Mouse (Mus musculus) spleen, postnatal 4 days (tissue): ENCODE results near the gene Csdc2.
"Not testable (repeated sequence)": the region's sequence is repeated elsewhere in the genome, so short reads cannot be mapped to it uniquely, and the experiment has no call there.

ENCODE experiments used
- DNase-seq, 2 experiments: peaks; one replicate each; pipeline ENCODE4 v3.0.0; 2022; ENCODE audit warnings: low spot score in 2 of 2

Gene Csdc2

DNA sequence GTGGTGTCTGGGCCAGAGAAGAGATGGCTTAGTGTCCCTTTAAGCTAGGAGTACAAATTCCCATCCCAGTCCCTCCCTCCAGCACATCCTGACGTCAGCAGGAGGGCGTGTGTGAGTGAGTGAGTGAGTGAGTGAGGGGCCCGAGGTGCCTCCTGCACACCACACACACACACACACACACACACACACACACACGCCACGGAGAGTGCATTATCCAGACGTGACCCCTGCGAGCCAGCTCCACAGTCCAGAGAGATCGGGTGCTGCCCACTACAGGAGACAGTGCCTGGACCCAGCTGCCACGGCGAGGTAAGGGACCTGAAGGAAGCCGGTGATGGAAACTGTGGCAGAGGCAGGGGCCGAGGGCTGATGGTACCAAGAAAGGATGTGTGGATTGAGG is at the start of gene Csdc2:
TSS of gene Csdc2 (plus strand) at position 81 of the 400 bp plus-strand sequence.
- DNase-seq = no peak

GRCm38 (mm10) chr15:81886795-81887550 is 49.6 kb upstream of the Csdc2 start:
- DNase-seq = no peak

DNA sequence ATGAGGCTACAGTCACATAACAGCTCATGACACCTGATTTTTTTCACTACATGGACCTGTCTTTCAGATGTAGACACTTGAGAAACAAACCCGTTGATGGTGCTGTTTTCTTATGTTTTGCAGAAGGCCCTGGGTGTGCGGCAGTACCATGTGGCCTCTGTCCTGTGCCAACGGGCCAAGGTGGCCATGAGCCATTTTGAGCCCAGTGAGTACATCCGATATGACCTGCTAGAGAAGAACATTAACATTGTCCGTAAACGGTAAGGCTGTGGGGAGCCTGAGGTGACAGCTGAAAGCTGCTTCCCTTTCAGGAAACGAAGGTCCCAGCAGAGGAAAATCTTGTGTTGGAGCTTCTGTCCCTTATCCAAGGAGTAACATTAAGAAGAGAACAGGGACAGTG is 47.4 kb upstream of the Csdc2 start:
- DNase-seq = no peak

- DNase-seq = no peak
These were observed 45.3 kb upstream of the Csdc2 start for GRCm38 (mm10) chr15:81891140-81891802.

DNA sequence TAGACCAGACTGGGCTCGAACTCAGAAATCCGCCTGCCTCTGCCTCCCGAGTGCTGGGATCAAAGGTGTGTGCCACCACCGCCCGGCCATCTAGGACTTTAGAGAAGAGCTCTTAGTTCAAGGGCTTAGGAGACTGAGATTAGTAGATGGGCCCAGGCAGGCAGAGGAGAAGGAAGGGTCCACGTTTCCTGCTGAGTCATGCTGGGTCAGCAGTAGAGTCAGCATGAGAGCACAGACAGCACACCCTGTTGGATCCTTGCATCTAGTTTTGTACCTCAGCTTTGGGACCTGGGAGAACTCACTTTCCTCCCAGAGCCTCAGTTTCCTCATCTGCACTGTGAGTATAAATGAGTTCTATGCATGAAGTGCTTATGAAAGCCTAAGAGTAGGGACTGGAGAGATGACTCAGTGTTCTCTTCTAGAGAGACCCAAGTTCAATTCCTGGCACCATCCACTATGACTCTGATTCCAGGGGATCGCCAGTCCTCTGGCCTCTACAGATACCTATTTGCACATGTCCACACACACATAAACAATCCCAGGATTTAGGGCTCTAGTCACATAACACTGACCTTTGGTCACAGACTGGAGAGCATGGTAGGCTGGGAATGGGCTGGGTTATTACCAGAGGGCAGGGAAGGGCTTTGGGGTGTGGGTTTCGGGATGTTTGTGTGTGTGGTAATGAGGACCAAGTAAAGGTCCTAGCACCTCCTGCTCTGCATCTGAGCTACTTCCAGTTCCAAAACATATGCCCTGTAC is 44.6 kb upstream of the Csdc2 start:
- no peak for DNase-seq

GRCm38 (mm10) chr15:81894002-81894401 is 42.6 kb upstream of the Csdc2 start:
- DNase-seq = no peak

DNA sequence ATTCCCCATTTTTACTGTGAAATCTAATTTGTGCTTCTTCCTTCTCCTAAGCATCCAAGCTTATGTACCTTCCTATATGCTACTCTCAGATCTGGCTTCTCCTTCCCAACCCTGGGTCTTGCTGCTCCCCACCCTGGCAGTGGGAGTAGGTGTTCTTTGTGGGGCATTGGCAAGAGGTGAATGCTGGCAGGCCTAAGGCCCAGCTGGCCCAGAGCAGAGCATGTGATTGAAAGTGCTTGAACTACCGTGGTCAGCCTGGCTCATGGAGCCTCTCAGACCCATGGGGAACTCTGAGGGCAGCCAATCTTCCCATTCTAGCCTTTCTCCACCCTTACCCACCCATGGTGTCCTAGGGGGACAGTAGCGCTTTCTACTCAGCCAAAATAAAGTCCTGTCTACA is 40.2 kb upstream of the Csdc2 start:
- no peak for DNase-seq

DNA sequence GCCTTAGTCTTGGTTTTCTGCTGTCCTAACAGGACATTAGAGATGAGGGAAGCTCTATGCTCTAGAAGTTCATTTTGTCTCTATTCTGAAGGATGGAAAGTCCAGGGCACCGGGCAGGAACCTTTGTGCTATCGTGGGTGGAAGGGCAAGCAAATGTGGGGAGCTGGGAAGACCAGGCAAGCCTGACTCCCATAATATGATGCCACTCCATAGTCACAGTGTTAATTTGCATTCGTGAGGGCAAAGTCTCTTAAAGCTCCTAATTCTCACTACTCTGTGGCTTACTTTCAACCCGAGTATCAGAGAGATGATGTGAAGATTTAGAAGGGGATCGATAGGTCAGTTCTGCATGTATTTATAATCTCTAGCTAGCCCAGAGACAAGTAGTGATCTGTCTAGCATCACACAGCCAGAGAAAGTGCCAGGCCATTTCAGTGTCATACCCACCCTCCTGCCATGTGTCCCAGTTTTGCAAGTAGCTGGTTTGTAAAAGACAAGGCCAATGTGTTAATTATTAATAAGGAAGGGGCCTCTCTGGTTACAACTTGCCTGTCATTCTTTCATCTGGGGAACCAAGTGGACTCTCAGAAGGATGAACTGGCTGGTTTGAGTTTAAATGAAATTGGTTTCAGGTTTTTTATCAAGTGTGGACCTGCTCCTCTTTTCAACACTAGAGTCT is 38.8 kb upstream of the Csdc2 start:
- DNase-seq = no peak

GRCm38 (mm10) chr15:81898751-81899150 is 37.8 kb upstream of the Csdc2 start:
- no peak for DNase-seq

DNA sequence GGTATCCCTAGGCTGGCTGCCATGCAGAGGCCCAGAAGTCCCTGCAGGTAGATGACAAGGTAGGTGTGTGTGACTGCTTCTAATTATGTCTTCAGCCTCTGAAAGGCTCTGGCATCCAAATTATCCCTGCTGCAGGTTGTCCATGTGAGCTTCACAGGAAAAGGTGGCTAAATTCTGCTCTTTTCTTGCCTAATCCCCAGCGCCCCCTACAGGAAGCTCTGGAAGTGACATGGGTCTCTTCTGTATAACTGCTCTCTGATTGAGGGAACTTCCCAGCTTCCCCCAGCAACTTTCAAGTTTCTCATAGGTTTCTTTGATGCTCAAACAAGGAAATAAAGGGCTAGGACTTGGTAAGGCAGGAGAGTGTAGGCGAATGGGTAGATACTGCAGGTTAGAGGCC is 31.6 kb upstream of the Csdc2 start:
- peak; percentile 71 to 91 for DNase-seq

DNA sequence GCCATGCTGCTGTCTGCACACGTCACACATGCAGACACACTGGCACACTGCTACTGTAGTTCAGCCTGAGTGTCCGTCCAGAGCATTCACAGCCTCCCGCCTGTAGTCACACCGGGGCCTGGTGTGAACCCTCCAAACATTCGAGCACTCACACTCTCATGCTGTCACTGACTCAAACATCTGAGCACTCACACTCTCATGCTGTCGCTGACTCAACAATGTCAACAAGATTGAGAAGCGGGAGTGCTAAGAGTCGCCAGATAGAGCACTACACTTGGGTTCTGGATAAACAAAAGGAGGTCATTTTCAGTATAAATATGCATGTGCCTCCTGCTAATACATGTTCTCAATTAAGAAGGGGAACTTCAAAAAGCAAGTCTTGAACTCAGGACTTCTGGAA is 28.6 kb upstream of the Csdc2 start:
- no peak for DNase-seq

DNA sequence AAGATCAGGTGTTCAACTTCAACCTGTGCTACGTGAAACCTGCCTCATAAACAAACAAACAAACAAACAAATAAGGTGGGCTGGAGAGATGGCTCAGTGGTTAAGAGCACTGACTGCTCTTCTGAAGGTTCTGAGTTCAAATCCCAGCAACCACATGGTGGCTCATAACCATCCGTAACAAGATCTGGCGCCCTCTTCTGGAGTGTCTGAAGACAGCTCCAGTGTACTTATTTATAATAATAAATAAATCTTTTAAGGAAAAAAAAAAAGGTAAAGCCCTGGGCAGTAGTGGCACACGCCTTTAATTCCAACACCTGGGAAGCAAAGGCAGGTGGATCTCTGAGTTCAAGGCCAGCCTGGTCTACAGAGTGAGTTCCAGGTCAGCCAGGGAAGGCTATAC is 27.8 kb upstream of the Csdc2 start:
- not testable (repeated sequence) for DNase-seq

- DNase-seq = no peak
These were observed 24.1 kb upstream of the Csdc2 start for GRCm38 (mm10) chr15:81912498-81912897.

- DNase-seq = no peak
These were observed 21.9 kb upstream of the Csdc2 start for GRCm38 (mm10) chr15:81914668-81915067.

DNA sequence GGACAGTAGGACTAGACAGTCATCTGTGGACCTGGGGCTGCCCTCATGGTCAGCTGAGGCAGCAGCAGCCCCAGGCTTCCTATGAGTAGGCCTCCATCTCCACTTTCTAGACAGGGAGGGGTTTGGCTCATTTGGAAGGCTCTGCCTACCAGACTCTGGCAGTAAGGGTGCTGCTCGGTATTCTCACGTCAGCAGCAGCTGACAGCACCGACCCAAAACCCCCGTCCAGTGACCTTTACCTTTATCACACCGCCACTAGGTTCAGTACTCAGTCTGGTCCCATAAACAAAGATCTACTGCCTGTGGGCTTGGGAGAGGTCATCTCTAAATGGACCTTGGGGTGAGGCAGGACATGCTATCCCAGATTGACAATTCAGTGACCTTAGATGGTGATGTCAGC is 20.9 kb upstream of the Csdc2 start:
- DNase-seq = no peak

DNA sequence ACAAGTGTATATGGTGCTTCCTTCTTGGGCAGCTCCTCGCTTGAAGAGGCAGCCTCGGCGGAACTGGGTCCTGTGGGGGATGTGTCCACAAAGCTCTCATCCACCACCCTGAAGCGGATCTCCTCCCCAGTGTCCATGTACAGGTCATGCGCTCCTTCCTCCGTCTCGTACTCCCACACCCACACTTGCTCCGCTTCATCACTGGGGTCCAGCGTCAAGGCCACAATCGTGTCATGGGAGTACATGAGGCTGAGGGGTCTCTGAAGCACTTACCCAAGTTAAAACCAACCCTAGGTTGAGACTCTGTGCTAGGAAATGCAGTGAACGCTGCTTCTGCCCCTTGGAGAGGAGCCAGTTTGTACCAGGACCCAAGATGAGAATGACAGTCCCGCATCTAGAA is 19.4 kb upstream of the Csdc2 start:
- no peak for DNase-seq

DNA sequence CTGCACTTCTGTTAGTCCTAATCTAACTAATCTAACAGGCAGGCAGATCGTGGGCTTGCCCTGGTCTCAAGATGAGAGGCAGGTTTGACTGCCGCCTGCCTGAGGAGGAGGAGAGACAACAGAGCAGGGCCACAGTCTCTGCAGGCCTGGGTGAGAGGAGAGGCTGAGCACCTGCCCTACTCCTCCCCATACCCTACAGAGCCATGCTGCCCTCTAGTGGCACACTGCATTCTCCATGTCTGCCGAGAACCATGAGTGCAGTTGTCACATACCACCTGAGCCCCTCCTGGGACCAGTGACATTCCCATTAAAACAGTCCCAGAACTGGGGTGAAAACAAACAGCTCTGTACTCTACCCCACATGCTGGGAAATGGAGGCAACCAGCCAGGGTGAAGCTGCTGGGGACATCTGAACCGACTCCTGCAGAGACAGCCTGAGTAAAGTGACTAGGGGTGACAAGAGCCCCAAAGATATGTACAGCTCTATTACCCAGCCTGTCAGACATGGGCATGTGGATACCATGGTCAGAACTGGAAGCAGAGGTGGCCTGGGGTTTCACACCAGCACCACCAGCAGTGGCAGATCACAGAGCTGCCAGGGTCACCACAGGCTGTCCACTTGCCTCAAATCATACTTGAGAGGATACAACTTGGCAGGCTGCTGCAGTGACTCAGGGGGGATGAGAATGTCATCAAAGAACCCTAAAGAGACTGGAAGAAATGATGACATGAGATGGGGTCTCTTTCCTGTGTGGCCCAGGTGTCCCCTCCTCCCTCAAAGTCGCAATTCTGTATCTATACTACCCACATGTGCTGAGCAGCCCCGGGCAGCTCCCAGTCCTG is 18.7 kb upstream of the Csdc2 start:
- peak; percentile 70 to 91 for DNase-seq

DNA sequence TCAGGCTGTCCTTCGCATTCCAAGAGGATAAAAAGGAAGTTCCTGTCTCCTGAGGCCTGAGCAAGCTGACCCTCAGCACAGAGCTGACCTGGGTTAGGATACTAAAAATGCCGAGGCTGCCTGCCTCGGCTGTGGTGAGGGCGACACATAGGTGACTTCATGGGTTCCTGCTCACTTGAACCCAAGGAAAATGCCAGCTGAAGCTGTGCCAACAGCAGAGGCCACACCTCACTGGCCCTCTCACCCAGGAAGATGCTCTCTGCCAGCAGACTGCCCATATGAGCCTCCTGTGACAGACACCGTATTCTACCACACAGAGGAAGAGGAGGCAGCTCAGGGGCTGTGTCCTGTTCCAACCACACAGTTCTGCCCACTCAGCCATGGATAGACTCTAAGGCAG is 17.5 kb upstream of the Csdc2 start:
- no peak for DNase-seq

DNA sequence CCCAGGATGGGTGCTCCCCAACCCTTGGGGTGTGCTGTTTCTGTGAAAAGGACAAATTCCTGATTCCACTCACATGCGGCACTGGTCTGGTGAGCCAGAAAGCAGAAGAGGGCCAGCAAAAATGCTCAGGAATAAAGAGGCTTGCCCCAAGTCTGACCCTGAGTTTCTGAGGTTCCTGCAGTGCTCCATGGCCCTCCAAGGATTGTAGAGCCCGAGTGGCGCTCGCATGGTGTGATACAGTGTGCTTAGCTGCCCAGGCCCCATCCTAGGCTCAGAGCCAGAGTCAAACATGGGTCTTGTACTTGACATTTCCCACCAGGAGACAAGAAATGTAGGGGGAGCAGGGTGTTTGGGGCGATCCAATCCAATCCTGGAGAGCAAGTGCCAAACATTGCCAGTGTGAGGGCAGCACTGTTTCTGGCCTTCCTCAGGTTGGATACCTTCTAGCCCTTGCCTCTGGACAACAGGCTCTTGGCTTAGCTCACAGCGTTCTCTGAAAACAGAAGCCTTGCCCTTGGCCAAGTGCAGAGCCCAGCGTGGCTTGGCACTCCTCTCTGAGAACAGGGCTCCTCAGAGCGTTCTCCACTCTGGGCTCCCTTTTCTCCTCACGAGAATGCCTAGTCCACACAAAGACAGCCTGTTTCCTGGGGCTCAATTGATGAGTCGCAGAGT is 15.9 kb upstream of the Csdc2 start:
- DNase-seq = no peak

- DNase-seq = no peak
These were observed 15.3 kb upstream of the Csdc2 start for GRCm38 (mm10) chr15:81921255-81921654.

- no peak for DNase-seq
These were observed 11.6 kb upstream of the Csdc2 start for GRCm38 (mm10) chr15:81924933-81925332.
